Mouse (Mus musculus) retina, postnatal 7 days (tissue): ENCODE measurements around the gene Dnajc2.
"Not testable (repeated sequence)": the region's sequence is repeated elsewhere in the genome, so short reads cannot be mapped to it uniquely, and the experiment has no call there.

Experiments
- DNase-seq: peaks from one replicate; pipeline ENCODE4 v3.0.0-alpha.2; 2012; ENCODE audit warnings: low read depth, low spot score

Gene Dnajc2

DNA sequence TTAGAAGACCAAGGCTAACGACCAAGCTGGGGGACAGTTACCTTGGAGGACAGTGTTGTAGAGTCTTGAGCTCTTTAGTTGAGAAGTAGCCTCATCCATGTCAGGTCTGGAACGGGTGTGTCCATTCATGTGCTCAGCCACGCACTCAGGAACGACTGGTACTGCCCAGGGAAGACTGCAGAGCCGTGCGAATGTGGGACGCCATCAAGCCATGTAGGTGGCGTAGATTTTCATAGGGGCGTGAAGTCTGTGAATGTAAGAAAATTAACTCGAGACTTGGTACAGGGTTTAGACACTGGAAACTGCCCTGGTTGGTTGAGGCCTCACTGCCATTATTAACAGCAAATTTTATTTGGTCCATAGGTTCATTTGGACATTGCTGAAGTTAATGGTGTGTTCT, 41.4 kb downstream of the Dnajc2 start:
- no peak for DNase-seq

DNA sequence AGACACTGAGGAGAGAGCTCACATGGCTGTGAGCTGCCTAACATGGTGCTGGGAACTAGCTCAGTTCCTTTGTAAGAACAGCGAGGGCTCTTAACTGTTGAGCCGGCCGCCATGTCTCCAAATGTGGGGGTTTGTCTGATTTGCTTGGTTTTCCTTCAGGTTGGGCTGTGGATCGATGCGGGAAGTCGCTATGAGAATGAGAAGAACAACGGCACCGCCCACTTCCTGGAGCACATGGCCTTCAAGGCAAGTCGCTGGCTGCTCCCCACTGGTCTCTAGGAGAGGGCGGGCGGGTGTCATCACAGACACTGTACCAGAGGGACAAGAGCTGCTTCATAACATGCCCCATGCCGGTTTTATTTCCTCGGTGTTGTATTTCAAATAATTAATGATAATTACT, 45.2 kb downstream of the Dnajc2 start:
- DNase-seq: no peak

DNA sequence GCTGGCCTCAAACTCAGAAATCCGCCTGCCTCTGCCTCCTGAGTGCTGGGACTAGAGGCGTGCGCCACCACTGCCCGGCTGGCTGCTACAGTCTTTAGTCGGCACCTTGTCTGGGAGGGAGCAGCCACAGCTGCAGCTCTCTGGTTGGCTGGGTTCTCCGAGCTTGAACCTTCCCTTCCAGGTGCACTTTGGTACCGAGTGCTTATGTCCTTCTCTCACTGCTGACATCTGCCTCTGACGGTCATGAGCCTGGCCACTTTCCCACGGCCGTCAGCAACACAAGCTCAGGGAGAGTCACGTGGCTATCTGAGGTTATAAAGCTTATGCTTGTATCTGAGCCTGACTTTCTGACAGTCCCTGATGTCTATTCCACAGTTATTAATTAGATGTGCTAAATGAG, 45.9 kb downstream of the Dnajc2 start:
- DNase-seq: no peak

DNA sequence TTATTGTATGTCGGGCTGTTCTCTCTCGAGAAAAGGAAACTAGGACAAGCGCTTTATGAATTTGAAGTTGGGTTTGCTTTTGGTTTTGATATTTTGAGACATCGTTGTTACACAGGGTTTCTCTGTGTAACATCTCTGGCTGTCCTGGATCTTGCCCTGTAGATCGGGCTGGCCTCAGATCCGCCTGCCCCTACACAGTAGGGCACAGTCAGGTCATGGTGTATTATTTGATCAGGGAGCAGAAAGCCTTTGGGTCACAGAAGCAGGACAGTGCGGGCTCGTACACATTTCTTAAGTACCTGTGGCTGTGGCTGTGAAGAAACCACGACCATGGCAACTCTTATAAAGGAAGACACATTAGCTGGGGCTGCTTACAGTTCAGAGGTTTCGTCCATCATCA, 47.4 kb downstream of the Dnajc2 start:
- no peak for DNase-seq

DNA sequence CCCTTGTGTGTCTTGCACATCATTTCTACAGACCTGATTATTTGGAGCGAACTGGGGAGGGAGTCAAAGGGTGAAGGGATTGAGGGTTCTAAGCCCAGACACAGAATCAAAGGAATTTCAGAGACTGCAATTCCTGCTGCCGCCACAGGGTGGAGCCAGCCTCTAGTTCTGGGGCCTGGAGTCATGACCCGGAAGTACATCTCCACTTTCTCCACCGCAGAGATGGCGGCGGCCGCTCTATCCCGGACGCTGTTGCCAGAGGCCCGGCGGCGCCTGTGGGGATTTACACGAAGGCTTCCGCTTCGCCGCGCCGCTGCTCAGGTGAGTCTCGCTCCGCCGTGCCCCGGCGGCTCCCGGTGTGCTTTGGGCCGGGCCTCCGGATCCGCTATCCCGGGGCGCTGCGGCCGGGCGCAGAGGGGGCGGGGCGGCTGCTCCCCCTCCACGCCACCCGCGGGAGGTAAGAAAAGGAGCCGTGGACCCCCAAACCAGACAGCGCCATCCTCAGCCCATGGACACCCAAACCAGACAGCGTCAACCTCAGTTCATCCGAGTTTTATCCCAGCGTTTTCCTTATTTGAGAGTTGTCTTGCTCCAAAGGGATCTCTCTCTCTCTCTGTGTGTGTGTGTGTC, 48.0 kb downstream of the Dnajc2 start, which contains the start of gene Pmpcb:
Pmpcb (plus strand) TSS at position 186 of the 630 bp plus-strand sequence.
- DNase-seq: peak; percentile 82

DNA sequence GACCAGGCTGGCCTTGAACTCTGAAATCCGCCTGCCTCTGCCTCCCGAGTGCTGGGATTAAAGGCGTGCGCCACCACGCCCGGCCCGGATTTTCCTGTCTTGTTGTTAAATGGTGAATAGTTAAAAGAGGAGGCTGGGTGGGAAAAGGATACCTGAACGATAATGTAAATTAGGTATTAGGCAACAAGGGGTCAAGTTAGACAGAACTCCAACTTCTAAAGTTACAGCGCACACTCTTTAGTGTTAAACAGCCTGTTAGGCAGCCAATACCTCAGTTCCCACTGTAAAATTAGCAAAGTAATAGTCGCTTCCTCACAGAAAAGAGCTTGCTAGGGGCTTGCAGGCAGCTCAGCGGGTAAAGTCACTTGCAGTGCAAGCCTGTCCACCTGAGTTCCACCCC, 49.0 kb downstream of the Dnajc2 start:
- no peak for DNase-seq

DNA sequence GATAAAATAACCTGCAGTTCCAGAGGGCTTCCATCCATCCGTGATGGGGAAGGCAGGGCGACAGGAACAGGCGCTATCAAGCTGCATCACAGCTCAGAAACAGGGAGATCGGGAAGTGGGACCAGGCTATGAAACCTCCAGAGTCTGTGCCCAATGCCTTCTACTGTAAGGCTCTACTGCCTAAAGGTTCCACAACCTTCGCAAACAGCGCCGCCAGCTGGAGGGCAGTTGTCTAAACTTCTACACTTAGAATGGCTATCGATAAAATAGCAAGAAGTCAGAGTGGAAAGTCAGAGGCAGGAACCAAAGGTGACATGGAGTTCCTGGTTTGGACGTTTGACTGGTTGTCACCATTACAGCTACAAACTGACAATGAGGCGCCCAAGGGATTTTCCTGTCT, 49.5 kb downstream of the Dnajc2 start:
- peak; percentile 21 for DNase-seq

DNA sequence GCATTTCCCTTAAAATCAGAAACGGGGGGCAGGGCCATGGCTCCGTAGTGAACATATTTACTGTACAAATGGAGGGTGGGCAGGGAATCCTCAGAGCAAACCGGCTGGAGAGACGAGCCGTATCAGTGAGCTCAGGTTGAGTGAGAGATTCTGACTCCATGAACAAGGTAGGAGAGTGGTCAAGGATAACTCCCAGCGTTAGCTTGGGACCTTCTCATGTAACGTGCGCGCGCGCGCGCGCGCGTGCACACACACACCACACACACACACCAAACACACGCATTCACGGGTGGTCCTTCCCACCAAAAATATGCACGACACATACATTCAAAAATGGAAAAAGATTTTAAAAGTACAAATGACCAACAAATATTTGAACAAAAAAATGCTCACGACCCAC, 50.0 kb downstream of the Dnajc2 start:
- no peak for DNase-seq

DNA sequence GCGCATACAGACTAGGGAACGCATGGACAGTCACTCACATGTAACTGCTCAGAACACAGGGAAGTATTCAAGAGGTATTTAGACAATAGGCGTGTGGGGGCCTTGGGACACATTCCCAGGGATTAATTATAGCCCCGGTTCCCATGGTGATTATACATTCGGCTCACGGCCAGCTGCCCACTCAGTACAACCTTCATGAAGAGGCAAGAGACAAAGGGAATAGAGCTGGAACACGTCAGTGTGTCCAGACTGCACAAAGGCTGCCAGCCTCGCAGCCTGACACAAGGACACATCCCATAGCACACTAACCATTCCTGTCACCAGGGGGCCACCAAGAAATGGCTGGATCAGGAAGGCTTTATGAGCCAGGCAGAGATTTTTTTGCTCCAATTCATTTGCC, 52.1 kb downstream of the Dnajc2 start:
- DNase-seq: peak; percentile 39

DNA sequence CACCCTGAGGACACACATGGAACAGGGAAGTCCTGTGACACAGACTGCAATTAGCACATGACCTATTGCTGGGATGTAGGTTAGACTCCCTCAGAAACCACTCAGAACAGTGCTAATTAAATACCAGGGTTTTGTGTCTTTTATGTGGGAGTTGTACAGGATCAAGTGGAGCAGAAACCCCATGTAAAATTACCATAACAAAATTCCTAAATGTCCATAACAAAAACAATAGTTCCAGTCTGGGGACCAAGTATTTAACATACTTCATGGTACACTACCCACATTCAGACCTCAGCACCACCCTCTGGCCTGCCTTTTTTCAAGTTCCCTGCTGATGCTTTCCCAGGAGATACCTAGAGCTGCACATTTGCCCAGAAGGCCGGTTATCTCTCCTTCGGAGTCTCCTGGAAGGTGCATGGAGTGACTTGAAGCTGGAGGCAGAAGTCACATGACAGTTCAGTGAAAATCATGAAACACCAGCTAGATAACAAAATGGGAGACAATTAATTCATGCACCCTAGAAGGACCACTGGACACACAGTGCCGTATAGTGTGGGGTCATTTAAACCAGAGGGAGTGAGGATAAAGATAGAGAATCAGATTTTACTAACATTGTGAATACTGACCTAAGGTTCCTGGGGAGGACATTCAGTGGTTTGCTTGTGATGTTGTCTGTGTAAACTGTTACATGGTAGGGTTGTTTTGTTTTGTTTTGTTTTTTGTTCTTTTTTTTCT, 52.7 kb downstream of the Dnajc2 start:
- DNase-seq: no peak

DNA sequence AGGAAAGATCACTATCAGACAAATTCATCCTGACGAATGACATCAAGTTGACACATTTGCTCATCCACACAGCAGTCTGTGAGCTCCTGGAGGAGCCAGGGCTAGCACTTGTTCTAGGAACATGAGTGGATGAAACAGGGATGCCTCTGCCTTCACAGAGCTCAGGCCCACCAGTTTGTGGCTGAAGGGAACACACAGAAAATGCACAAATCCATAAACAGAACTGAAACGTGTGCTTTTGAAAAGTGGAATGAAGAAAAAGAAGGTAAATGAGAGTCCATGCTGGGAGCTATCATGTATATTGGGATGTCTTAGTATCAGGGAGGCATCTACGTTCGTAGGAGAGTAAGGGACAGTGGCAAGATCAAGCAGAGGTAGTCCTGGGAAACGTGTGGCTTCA, 55.9 kb downstream of the Dnajc2 start:
- DNase-seq: no peak

DNA sequence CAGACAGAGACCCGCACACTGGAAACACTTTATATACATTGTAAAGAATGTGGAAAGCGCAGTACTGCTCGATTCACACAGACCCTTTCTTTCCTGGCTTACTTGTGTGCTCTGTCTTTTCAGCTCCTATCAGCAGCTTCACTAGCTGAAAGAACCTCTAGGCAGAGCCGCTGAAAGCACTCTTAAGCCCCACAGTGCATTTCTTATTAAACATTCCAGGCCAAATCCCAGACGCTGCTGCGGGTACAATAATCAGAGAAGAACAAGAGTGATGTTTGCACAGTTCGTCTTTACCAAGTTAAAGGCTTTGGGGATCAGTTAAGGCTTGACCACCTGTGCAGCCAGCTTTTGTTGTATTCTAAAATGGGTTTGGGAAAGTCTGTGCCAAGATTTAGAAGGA, 60.2 kb downstream of the Dnajc2 start:
- no peak for DNase-seq

DNA sequence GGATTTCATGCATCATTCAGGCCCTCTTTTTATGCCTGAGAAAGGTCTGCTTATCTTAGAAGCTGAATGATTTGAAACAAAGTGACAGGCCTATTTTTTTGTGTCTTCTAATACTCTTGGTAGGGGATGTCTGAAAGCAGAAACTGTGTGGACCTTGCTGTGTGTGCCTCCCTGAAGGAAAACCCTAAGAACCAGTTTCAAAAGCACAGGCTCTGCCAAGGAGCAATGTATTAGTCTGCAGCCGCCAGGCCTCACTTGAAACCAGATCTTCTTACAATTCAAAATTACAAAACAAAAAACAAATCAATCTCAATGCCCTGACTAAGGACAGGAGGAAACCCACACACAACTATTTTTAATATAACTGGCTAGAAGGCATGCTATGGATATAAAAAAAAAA, 60.6 kb downstream of the Dnajc2 start:
- DNase-seq: no peak

DNA sequence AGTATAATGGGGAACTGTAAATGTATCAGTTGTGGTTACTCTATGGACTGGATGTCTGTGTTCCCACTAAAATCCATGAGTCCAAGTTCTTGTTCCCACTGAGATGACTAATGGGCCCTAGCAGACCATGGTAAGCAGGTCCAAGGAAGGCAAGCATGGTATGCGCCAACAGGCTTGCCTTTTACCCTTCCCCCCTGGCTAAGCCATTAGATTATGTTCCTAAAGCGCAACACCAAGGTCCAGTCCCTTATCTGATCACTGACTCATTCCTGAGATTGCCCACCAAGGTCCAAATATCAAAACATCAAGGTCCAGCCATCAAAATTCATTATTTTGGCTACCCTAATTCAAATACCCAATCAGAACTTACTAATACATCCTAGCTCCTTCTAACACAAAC, 65.8 kb downstream of the Dnajc2 start:
- no peak for DNase-seq

DNA sequence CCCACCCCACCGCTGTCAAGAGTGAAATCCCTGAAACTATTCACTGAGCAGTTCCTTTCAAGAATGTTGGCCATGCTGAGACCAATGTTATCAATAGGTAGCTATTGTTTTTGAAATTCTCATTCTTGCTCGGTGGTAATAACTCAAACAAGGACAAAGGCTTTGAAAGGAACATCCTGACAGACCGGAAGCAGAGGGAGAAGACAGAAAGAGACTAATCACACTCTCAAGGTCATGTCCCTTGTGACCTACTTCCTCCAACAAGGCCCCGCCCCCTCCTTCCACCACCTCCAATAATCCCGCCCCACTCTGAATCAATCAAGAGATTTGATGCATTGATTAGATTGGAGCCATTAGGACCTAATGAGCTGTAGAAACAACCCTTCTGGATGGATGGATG, 66.5 kb downstream of the Dnajc2 start:
- no peak for DNase-seq

DNA sequence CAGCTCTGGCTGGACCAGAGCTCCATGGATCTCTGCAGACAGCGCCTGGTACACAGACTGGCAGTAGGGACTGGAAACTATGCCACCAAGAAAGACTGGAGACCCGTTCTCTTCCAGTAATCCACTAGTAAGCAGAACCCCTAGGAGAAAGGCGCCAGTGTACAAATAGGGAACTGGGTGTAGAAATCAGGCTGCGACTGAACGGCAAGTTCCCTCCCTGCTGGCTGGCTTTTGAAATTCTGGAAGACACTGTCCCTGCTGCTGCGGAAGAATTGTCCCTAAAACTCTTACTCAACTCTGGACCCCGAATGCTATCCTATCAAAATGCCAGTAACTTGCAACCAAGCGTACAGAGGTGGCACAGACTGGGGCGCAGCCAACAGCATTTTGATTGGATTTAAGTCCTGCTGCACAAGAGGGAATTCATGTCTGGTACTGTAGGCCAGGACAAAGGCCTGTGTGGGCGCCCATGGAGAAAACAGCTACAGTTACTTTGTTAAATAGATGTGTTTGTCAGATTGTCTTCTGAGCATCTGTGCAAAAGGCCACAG, 67.8 kb downstream of the Dnajc2 start:
- no peak for DNase-seq

DNA sequence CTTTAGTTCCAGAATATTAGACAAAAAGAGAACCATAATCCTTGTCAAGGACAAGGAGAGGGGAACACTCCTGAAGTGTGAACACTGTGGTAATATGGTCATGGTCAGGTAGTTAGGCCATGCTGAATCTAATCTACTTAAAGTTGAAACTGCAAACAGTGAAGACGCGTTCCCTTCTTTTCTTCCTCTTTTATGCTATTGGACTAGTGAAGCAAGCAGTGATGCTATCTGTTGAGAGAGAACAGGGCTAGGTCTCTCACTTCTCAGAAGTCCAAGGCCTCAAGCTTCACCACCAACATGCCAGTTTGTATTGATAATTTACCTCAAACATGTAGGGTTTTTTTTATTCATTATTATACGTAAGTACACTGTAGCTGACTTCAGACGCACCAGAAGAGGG, 70.6 kb downstream of the Dnajc2 start:
- no peak for DNase-seq

DNA sequence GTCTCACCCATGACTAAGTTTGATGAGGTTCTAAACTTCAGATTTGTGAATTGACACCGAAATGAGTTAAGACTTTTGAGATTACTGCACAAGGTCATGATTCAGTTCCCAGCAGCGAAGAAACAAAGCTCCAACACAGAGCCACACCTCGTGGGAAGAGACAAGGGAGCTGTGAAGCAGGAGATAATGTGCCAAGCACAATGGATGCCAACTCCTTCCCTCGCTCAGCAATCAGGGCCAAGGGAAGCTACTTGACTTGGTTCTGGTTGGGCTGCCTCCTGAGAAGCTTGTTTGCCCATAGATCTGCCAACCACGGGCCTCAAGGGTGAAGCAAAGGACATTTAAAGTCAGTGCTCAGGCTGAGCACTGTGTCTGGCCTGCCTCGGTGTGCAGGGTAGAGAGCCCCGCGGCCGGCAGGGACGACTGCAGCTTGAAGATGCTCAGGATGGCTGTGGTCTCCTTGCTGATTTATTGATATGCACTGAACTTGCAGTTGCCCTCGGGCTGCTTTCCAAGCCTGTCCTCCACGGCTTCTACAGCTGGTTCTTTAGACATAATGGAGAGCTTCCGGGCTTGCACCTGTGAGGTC, 72.8 kb downstream of the Dnajc2 start:
- DNase-seq: no peak

DNA sequence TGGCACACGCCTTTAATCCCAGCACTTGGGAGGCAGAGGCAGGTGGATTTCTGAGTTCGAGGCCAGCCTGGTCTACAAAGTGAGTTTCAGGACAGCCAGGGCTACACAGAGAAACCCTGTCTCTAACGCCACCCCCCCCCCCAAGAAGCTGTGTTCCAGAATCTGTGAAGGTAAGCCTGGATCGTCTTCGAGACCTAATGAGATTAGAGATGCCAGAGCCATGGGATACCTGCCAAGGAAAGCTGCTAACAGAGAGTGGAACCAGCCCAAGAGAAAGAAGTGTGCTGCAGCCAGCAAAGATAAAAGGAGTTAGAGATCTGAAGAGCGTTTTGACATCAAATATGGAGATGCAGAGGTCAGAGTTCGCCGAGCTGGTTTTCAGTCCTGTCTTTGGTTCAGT, 77.0 kb downstream of the Dnajc2 start:
- not testable (repeated sequence) for DNase-seq
